Mouse (Mus musculus) liver, postnatal 0 days (tissue): Measurements from ENCODE around the gene Elp5. TPM values are rescaled to one million over a fixed set of nuclear protein-coding genes. Genes with fewer than 3 reads are reported as not detected.

Source experiments
- ATAC-seq: fragments of 200-750 bp; cut with Nextera tagmentation; 2 replicates; pipeline ENCODE4 v1.8.0; 2017; ENCODE audit warnings: mild to moderate bottlenecking, moderate library complexity
- DNase-seq: peaks from one replicate; pipeline ENCODE4 v3.0.0-alpha.2; 2016
- H3K27ac ChIP-seq: fragments of 300-500 bp; sonication (generic); 2 replicates; pipeline ENCODE4 v1.5.1; 2014; ENCODE audit warnings: antibody characterized with exemption, moderate library complexity, mild to moderate bottlenecking, low read depth
- H3K27me3 ChIP-seq: fragments of 300-500 bp; sonication (generic); 2 replicates; pipeline ENCODE4 v1.6.1; 2014; ENCODE audit warnings: low read length, control low read depth, mixed read lengths; ENCODE audit not compliant: insufficient read depth
- H3K36me3 ChIP-seq: fragments of 300-500 bp; sonication (generic); replicated peaks from 2 replicates; pipeline ENCODE4 v1.6.1; 2014; ENCODE audit warnings: mild to moderate bottlenecking, control low read depth, low read length, moderate library complexity, mixed read lengths; ENCODE audit not compliant: insufficient read depth
- H3K4me1 ChIP-seq: fragments of 300-500 bp; sonication (generic); 2 replicates; pipeline ENCODE4 v1.6.1; 2014; ENCODE audit warnings: antibody characterized with exemption, mild to moderate bottlenecking, control low read depth; ENCODE audit not compliant: insufficient read depth
- H3K4me2 ChIP-seq: fragments of 300-500 bp; sonication (generic); 2 replicates; pipeline ENCODE4 v1.6.1; 2014; ENCODE audit warnings: low read depth, mild to moderate bottlenecking, low read length, moderate library complexity, mixed read lengths
- H3K4me3 ChIP-seq: fragments of 300-500 bp; sonication (generic); 2 replicates; pipeline ENCODE4 v1.5.1; 2014; ENCODE audit warnings: low read depth, low read length
- H3K9ac ChIP-seq: fragments of 300-500 bp; sonication (generic); replicated peaks from 2 replicates; pipeline ENCODE4 v1.6.1; 2014; ENCODE audit warnings: mild to moderate bottlenecking, moderate library complexity
- H3K9me3 ChIP-seq: fragments of 300-500 bp; sonication (generic); 2 replicates; pipeline ENCODE4 v1.6.1; 2016; ENCODE audit warnings: mild to moderate bottlenecking, control low read depth, low read length, mixed read lengths
- CTCF ChIP-seq: sonication (generic); IDR thresholded peaks from 2 replicates; pipeline ENCODE4 v1.5.1; 2016; ENCODE audit warnings: antibody characterized with exemption, low read depth
- EP300 ChIP-seq: IDR thresholded peaks from 2 replicates; pipeline ENCODE4 v1.6.1; 2016; ENCODE audit warnings: antibody characterized with exemption, low read depth, mild to moderate bottlenecking
- WGBS: fragments of 180-500 bp; shearing (Covaris S2); extraction: QIAGEN DNeasy Blood & Tissue Kit; methylation state at CpG from one replicate; pipeline ENCODE4 v1.1.7; 2014; ENCODE audit not compliant: insufficient replicate concordance; 5-methylcytosine and 5-hydroxymethylcytosine counted together
- polyA plus RNA-seq: library from polyadenylated mRNA; unstranded; fragments of >200 nt; fragmentation: Nextera tagmentation; extraction: Ambion mirVana; gene quantifications from 2 replicates; pipeline ENCODE4 v1.2.1, GENCODE M21; 2015

Gene Elp5
- polyA plus RNA-seq, 1 experiment from 2014 or later = 40.6 TPM

- no peaks in the 10 kb centered on the region for H3K9me3 ChIP-seq
- peaks cover 20% of the 10 kb centered on the region for H3K4me1 ChIP-seq
- WGBS = under 1% methylated on average over 33 of the region's 43 CpGs
- no peak for TF ChIP-seq EP300
- peak within 1 kb of the TSS; percentile 82 for H3K4me2 ChIP-seq
- H3K4me3 ChIP-seq = peak within 1 kb of the TSS; percentile 98
- H3K36me3 ChIP-seq = peaks cover 25% of the 10 kb centered on the region
- peak within 1 kb of the TSS; percentile 92 for H3K9ac ChIP-seq
- H3K27me3 ChIP-seq = no peaks in the 10 kb centered on the region
- ATAC-seq (no peak), DNase-seq (peak; percentile 51)
- peak within 1 kb of the TSS; percentile 97 for H3K27ac ChIP-seq
Observed at GRCm38 (mm10) chr11:69981141-69981762, 1.1 kb downstream of the Elp5 start, which contains the start of gene Ctdnep1. Ctdnep1 (plus strand) TSS chr11:69981156.

- H3K9ac ChIP-seq = peak overlapping the region; percentile 92
- H3K27me3 ChIP-seq = no peaks in the 10 kb centered on the region
- peaks cover 20% of the 10 kb centered on the region for H3K4me1 ChIP-seq
- peak overlapping the region; percentile 82 for H3K4me2 ChIP-seq
- DNase-seq (peak; percentile 98), ATAC-seq (peak; percentile 92)
- WGBS = under 1% methylated on average over 42 of the region's 60 CpGs
- no peaks in the 10 kb centered on the region for H3K9me3 ChIP-seq
- H3K4me3 ChIP-seq = peak overlapping the region; percentile 98
- TF ChIP-seq EP300 = no peak; the same call in 1 of the 2 replicates
- TF ChIP-seq CTCF = no peak
- H3K27ac ChIP-seq = peak overlapping the region; percentile 97
- peaks cover 25% of the 10 kb centered on the region for H3K36me3 ChIP-seq
Observed at GRCm38 (mm10) chr11:69980196-69981140, 1.8 kb downstream of the Elp5 start.

DNA sequence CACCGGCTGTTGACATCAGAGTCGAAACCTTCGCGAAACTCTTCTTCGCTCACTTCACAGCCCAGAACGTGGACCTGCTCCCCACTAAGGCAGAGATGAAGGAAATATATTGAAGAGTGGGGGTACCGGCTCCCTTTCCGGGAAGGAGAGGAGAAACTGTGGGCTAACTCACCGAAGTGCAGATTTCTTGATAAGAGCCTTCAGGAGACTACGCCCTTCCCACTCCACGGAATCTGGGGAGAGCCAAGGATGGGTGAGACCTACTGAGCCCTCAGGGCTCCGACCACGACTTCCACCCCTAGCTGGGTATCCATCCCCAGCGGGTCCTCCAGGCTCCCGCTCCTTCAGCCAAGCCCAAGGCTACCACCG, 2.5 kb downstream of the Elp5 start:
- no peak for DNase-seq
- 2% methylated on average over 16 of the region's 16 CpGs for WGBS
- TF ChIP-seq CTCF = no peak
- no peak for TF ChIP-seq EP300
- Histone ChIP-seq H3K4me3 (peak overlapping the region; percentile 98), H3K27ac (peak overlapping the region; percentile 97), H3K4me2 (peak overlapping the region; percentile 82), H3K36me3 (peaks cover 25% of the 10 kb centered on the region), H3K9me3 (no peaks in the 10 kb centered on the region), H3K4me1 (peaks cover 20% of the 10 kb centered on the region), H3K27me3 (no peaks in the 10 kb centered on the region), H3K9ac (peak overlapping the region; percentile 92)
- ATAC-seq = peak; percentile 3

- ATAC-seq = no peak
Observed at GRCm38 (mm10) chr11:69976271-69976670, 6.0 kb downstream of the Elp5 start.

GRCm38 (mm10) chr11:69974907-69975306, 7.4 kb downstream of the Elp5 start:
- Histone ChIP-seq H3K4me2 (no peak overlapping the region), H3K9me3 (no peaks in the 10 kb centered on the region), H3K27ac (no peak overlapping the region), H3K9ac (no peak overlapping the region), H3K4me1 (peaks cover 3% of the 10 kb centered on the region; the same call in 1 of the 2 replicates), H3K4me3 (no peak overlapping the region), H3K27me3 (no peaks in the 10 kb centered on the region), H3K36me3 (peaks cover 44% of the 10 kb centered on the region)
- ATAC-seq (no peak), DNase-seq (no peak)
- 91% methylated on average over 2 of the region's 2 CpGs for WGBS
- TF ChIP-seq EP300 = no peak
- no peak for TF ChIP-seq CTCF

More at GRCm38 (mm10) chr11:69976271-69976670, 6.0 kb downstream of the Elp5 start:
- WGBS = 72% methylated on average over 4 of the region's 4 CpGs
- Histone ChIP-seq H3K4me3 (no peak overlapping the region), H3K4me2 (no peak overlapping the region), H3K36me3 (peaks cover 36% of the 10 kb centered on the region), H3K9me3 (no peaks in the 10 kb centered on the region), H3K27me3 (no peaks in the 10 kb centered on the region), H3K4me1 (peaks cover 3% of the 10 kb centered on the region; the same call in 1 of the 2 replicates), H3K27ac (no peak overlapping the region), H3K9ac (no peak overlapping the region)
- TF ChIP-seq EP300 (no peak), CTCF (no peak)
- DNase-seq = no peak

GRCm38 (mm10) chr11:69970775-69971174, 11.5 kb downstream of the Elp5 start:
- H3K9ac ChIP-seq = no peak overlapping the region
- DNase-seq = no peak
- peaks cover 12% of the 10 kb centered on the region for H3K4me1 ChIP-seq
- ATAC-seq = no peak
- no peak overlapping the region for H3K4me3 ChIP-seq
- TF ChIP-seq CTCF (no peak), EP300 (no peak)
- 73% methylated on average over 3 of the region's 3 CpGs for WGBS
- no peaks in the 10 kb centered on the region for H3K9me3 ChIP-seq
- no peak overlapping the region for H3K27ac ChIP-seq
- peaks cover 44% of the 10 kb centered on the region for H3K36me3 ChIP-seq
- H3K4me2 ChIP-seq = no peak overlapping the region
- peaks cover 18% of the 10 kb centered on the region for H3K27me3 ChIP-seq
